Mouse (Mus musculus) liver, embryonic 14.5 days (tissue): Measurements from ENCODE around the gene Pcdh19.

Experiments used
- CTCF ChIP-seq: IDR thresholded peaks from 2 replicates; pipeline ENCODE4 v1.5.1; 2016; ENCODE audit warnings: antibody characterized with exemption, low read depth, control low read depth
- EP300 ChIP-seq: IDR thresholded peaks from 2 replicates; pipeline ENCODE4 v1.6.1; 2016; ENCODE audit warnings: antibody characterized with exemption, low read depth

GRCm38 (mm10) chrX:133673796-133674195 lies 15.0 kb downstream of the Pcdh19 start:
- TF ChIP-seq CTCF (no peak), EP300 (no peak)
